Mouse (Mus musculus) CH12.LX (cell line): Measurements from ENCODE around the gene Mcm3.

Source experiments
- CTCF ChIP-seq, 2 experiments: IDR thresholded peaks in 1 of 2; conservative IDR thresholded peaks in 1 of 2; 2 replicates each; pipeline ENCODE4 v1.5.1; 2011 to 2012; ENCODE audit warnings: low read depth in 2 of 2, low read length in 2 of 2, improper control_type of control experiment in 1 of 2, inconsistent platforms in 1 of 2, mild to moderate bottlenecking in 1 of 2, moderate library complexity in 1 of 2
- EP300 ChIP-seq: IDR thresholded peaks from 2 replicates; pipeline ENCODE4 v1.6.1; 2011; ENCODE audit warnings: low read length, improper control_type of control experiment
- JUND ChIP-seq: conservative IDR thresholded peaks from 2 replicates; pipeline ENCODE4 v1.6.1; 2011; ENCODE audit warnings: low read depth, low read length, improper control_type of control experiment
- USF1 ChIP-seq: IDR thresholded peaks from 2 replicates; pipeline ENCODE4 v1.6.1; 2014; ENCODE audit warnings: low read depth, mild to moderate bottlenecking, inconsistent platforms, low read length, improper control_type of control experiment
- ZC3H11A ChIP-seq: IDR thresholded peaks from 2 replicates; pipeline ENCODE4 v1.6.1; 2012; ENCODE audit warnings: low read depth, mild to moderate bottlenecking, inconsistent platforms, low read length, improper control_type of control experiment
- ZMIZ1 ChIP-seq: IDR thresholded peaks from 2 replicates; pipeline ENCODE4 v1.6.1; 2012; ENCODE audit warnings: low read depth, mild to moderate bottlenecking, inconsistent platforms, low read length, improper control_type of control experiment

GRCm38 (mm10) chr1:20825036-20825435, 4.9 kb upstream of the Mcm3 start:
- no peak for TF ChIP-seq JUND
- no peak for TF ChIP-seq USF1
- no peak for TF ChIP-seq ZC3H11A
- no peak for TF ChIP-seq ZMIZ1
- TF ChIP-seq EP300: no peak
- no peak for TF ChIP-seq CTCF (conservative IDR thresholded peaks at IDR 0.05 in 1 of 2, IDR thresholded peaks at IDR 0.05 in 1 of 2; ENCODE audit: low read depth in 2 of 2, low read length in 2 of 2)
